Mouse (Mus musculus) testis, adult 2 months (tissue): ENCODE measurements around the gene Cbfa2t3.

Experiments used
- CTCF ChIP-seq: fragments of 200-500 bp; IDR thresholded peaks from 2 replicates; pipeline ENCODE4 v1.5.1; 2012; ENCODE audit warnings: low read depth, mild to moderate bottlenecking, inconsistent platforms, low read length, moderate library complexity; ENCODE audit not compliant: control insufficient read depth, insufficient read depth, insufficient replicate concordance
- POLR2A ChIP-seq: fragments of 200-500 bp; IDR thresholded peaks from 2 replicates; pipeline ENCODE4 v1.6.1; 2012; ENCODE audit warnings: low read depth, mild to moderate bottlenecking, inconsistent platforms, low read length, moderate library complexity; ENCODE audit not compliant: control insufficient read depth

- no peak for TF ChIP-seq POLR2A
- no peak for TF ChIP-seq CTCF
These were observed 76.2 kb downstream of the Cbfa2t3 start, which contains the start of gene Pabpn1l for GRCm38 (mm10) chr8:122622727-122623126.
